Mouse (Mus musculus) stomach, postnatal 0 days (tissue): ENCODE results near the gene Gpn1.

Experiments
- CTCF ChIP-seq: IDR thresholded peaks from 2 replicates; pipeline ENCODE4 v1.5.1; 2016; ENCODE audit warnings: antibody characterized with exemption, low read depth, mild to moderate bottlenecking, moderate library complexity
- EP300 ChIP-seq: optimal IDR thresholded peaks from 2 replicates; pipeline ENCODE3; 2016; ENCODE audit warnings: antibody characterized with exemption

- TF ChIP-seq CTCF (no peak), EP300 (no peak)
Observed at GRCm38 (mm10) chr5:31451878-31452561, 42.5 kb upstream of the Gpn1 start, which contains the start of gene Zfp512.
